Mouse (Mus musculus) v-Abl transformed pro-B cells (cell line): ENCODE measurements around the gene Prcc.
"Not testable (repeated sequence)": the region's sequence is repeated elsewhere in the genome, so short reads cannot be mapped to it uniquely, and the experiment has no call there.

Experiments
- in situ Hi-C, 2 experiments: fragments of 400-800 bp; cut with MboI; formaldehyde crosslinking; loops; one replicate each; pipeline ENCODE4 v1.15.1; 2025; ENCODE audit not compliant: unreplicated experiment in 2 of 2

Gene Prcc

GRCm38 (mm10) chr3:87906981-87907857 is 21.8 kb upstream of the Prcc start:
- in situ Hi-C loops, result no loop called here

GRCm38 (mm10) chr3:87906601-87906980 is 21.2 kb upstream of the Prcc start:
- in situ Hi-C loops, result no loop called here

GRCm38 (mm10) chr3:87905880-87906485 is 20.6 kb upstream of the Prcc start, which contains the start of gene Hdgf:
TSS of gene Hdgf (plus strand) at chr3:87906321.
- in situ Hi-C loops, result no loop called here

- in situ Hi-C loops, result no loop called here
Observed at GRCm38 (mm10) chr3:87903821-87904220, 18.4 kb upstream of the Prcc start.

- in situ Hi-C loops, result not testable (repeated sequence)
Observed at GRCm38 (mm10) chr3:87901959-87902358, 16.6 kb upstream of the Prcc start.

GRCm38 (mm10) chr3:87901036-87901624 is 15.7 kb upstream of the Prcc start:
- in situ Hi-C loops, result no loop called here

- in situ Hi-C loops, result no loop called here
Observed at GRCm38 (mm10) chr3:87899776-87900175, 14.4 kb upstream of the Prcc start.

GRCm38 (mm10) chr3:87899266-87899665 is 13.9 kb upstream of the Prcc start:
- in situ Hi-C loops, result no loop called here

GRCm38 (mm10) chr3:87893367-87893905 is 8.0 kb upstream of the Prcc start:
- in situ Hi-C loops, result no loop called here

- in situ Hi-C loops, result no loop called here
Observed at GRCm38 (mm10) chr3:87891481-87891880, 6.1 kb upstream of the Prcc start.

GRCm38 (mm10) chr3:87887400-87887799 is 2.0 kb upstream of the Prcc start:
- in situ Hi-C loops, result loop anchor here (5.0 kb wide), 2 partner anchors 35 to 45 kb away; partner anchors contain the start of genes Isg20l2 (in 1 of the 2) and Rrnad1 (in 1 of the 2)

- in situ Hi-C loops, result loop anchor here (5.0 kb wide), 2 partner anchors 36 to 46 kb away; partner anchors contain the start of genes Isg20l2 (in 1 of the 2) and Rrnad1 (in 1 of the 2)
Observed at GRCm38 (mm10) chr3:87886416-87886815, 1.0 kb upstream of the Prcc start.

GRCm38 (mm10) chr3:87886004-87886365 is 577 bp upstream of the Prcc start:
- in situ Hi-C loops, result loop anchor here (5.0 kb wide), 2 partner anchors 36 to 46 kb away; partner anchors contain the start of genes Isg20l2 (in 1 of the 2) and Rrnad1 (in 1 of the 2)

GRCm38 (mm10) chr3:87884708-87885251 is 628 bp downstream of the Prcc start:
- in situ Hi-C loops, result loop anchor here (5.0 kb wide), 2 partner anchors 38 to 48 kb away; partner anchors contain the start of genes Isg20l2 (in 1 of the 2) and Rrnad1 (in 1 of the 2)

- in situ Hi-C loops, result no loop called here
Observed at GRCm38 (mm10) chr3:87884291-87884690, 1.1 kb downstream of the Prcc start.

GRCm38 (mm10) chr3:87877730-87878129 is 7.7 kb downstream of the Prcc start:
- in situ Hi-C loops, result no loop called here

GRCm38 (mm10) chr3:87864111-87864510 is 21.3 kb downstream of the Prcc start:
- in situ Hi-C loops, result loop anchor here (5.0 kb wide), 2 partner anchors 77 to 107 kb away; no protein-coding TSS in a partner anchor

GRCm38 (mm10) chr3:87859813-87860212 is 25.6 kb downstream of the Prcc start:
- in situ Hi-C loops, result loop anchor here (5.0 kb wide), 4 partner anchors 43 to 103 kb away; partner anchors contain the start of genes Insrr (in 1 of the 2) and Ntrk1 (in 1 of the 2)

- in situ Hi-C loops, result loop anchor here (5.0 kb wide), 2 partner anchors 40 to 60 kb away; partner anchors contain the start of genes Insrr (in 1 of the 2) and Ntrk1 (in 1 of the 2)
Observed at GRCm38 (mm10) chr3:87857666-87858065, 27.7 kb downstream of the Prcc start.

GRCm38 (mm10) chr3:87855936-87856335 is 29.5 kb downstream of the Prcc start:
- in situ Hi-C loops, result loop anchor here (5.0 kb wide), 2 partner anchors 39 to 59 kb away; partner anchors contain the start of genes Insrr (in 1 of the 2) and Ntrk1 (in 1 of the 2)
